Mouse (Mus musculus) ES-Bruce4 (cell line): Measurements from ENCODE around the gene A030005L19Rik.

ENCODE experiments used
- CTCF ChIP-seq: IDR thresholded peaks from one replicate; pipeline ENCODE4 v1.8.1; 2011; ENCODE audit warnings: low read depth, low read length
- EP300 ChIP-seq: IDR thresholded peaks from 2 replicates; pipeline ENCODE4 v1.6.1; 2011; ENCODE audit warnings: low read depth, low read length; ENCODE audit not compliant: insufficient read depth
- POLR2A ChIP-seq: IDR thresholded peaks from one replicate; pipeline ENCODE4 v1.8.1; 2011; ENCODE audit warnings: low read length; ENCODE audit not compliant: insufficient read depth

- TF ChIP-seq CTCF, result peak; percentile 18
- no peak for TF ChIP-seq POLR2A
- TF ChIP-seq EP300, result no peak
Measured at GRCm38 (mm10) chr1:82913025-82913424, at the start of gene A030005L19Rik.
